Mouse (Mus musculus): Measurements from ENCODE around the gene Stk40.

Stk40 gene

GRCm38 (mm10) chr4:126120506-126120905 is 16.7 kb downstream of the Stk40 start:
- no peak for DNase-seq (ENCODE audit: extremely low read depth, low read depth)

- DNase-seq (ENCODE audit: extremely low read depth, low read depth) = no peak
Measured at GRCm38 (mm10) chr4:126123309-126124040, 19.7 kb downstream of the Stk40 start.

DNA sequence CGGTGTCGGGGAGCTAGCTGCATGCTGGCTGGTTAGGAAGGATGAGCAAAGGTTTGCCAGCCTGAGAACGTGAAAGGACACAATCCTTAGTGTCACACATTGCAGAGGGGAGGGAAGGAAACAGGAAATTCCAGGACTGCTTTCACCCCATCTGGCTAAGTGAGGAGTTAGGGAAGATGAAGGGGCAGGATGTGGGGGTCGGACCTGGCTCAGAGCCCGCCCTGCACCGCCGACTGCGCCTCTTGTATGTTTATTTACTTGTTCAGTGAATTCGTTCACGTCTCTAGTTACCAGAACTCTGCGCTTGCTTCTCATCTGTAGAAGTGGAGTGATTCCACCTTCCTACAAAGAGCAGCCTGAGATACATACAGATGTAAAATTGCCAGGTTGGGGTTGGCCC is 26.7 kb downstream of the Stk40 start:
- DNase-seq (ENCODE audit: extremely low read depth, low read depth) = no peak

- DNase-seq (ENCODE audit: extremely low read depth, low read depth) = no peak
Measured at GRCm38 (mm10) chr4:126131290-126132121, 27.7 kb downstream of the Stk40 start.

DNA sequence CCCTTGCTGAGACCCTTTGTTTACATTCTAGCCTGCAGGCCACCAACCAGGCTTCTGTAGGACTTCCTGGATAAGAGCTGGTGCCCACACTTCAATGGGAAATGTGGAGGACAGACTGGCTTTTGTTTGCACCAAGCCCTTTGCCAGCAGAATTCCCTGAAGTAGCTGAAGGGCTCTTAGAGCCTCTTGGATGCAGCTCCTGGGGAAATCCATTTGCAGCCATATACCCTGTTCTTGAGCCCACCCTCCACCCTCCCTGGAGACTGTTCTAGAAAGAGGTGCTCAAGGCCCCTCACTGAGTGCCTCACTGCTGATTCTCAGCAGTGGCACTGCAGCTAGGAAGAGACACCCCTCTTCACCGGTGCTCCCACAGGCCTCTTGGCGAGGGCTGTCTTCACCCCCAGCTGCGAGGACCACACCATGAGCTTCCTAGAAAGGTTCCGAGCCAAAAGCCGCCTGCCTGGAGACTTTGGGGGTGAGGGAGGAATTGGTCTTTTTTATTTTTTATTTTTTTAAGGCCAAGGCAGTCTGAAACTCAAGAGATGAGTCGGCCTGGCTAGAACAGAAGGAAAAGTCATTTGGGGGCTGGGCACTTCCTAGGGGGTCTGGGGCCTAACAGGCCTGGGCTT is 29.0 kb downstream of the Stk40 start:
- DNase-seq (ENCODE audit: extremely low read depth, low read depth) = no peak

DNA sequence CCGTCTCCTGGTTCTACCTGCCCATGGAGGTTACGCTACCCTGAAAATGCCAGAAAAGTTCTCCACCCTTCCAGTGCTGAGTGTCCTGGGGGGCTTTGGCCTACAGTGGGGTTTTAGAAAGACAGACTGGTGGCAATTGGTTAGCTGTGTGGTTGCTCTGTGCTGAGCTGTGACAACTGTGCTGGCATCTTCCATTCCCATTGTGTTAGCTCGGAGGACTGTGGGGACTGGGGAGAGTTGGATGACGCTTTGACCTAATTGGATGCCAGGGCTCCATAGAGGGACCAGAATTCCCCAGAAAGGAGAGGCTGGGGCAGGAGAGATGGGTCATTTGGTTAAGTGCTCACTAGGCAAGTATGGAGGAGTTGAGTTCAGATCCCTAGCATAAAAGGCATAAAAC is 30.5 kb downstream of the Stk40 start:
- no peak for DNase-seq (ENCODE audit: extremely low read depth, low read depth)

GRCm38 (mm10) chr4:126134639-126135038 is 30.9 kb downstream of the Stk40 start:
- DNase-seq (ENCODE audit: extremely low read depth, low read depth) = no peak

DNA sequence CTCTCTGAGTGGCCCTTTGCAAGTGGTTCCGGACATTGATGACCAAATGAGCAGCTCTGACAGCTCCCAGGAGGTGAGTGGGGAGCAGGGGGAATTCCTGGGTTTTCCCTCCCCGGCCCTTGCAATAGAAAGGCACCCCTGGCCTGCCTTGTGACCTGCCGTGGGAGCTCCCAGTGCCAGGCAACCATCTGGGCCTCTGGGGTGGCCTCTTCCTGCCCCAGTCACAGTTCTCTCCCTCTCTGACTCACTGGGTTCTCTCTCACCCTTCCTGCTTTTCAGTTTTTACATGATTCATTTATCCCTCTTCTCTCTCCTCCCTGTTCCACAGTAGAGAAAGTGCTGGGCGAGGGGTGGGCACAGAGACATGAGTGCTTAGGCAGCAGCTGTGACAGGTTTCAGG is 34.0 kb downstream of the Stk40 start:
- DNase-seq (ENCODE audit: extremely low read depth, low read depth) = no peak

GRCm38 (mm10) chr4:126141021-126141420 is 37.3 kb downstream of the Stk40 start:
- no peak for DNase-seq (ENCODE audit: extremely low read depth, low read depth)

- DNase-seq (ENCODE audit: extremely low read depth, low read depth) = no peak
Measured at GRCm38 (mm10) chr4:126145396-126145795, 41.6 kb downstream of the Stk40 start.

DNA sequence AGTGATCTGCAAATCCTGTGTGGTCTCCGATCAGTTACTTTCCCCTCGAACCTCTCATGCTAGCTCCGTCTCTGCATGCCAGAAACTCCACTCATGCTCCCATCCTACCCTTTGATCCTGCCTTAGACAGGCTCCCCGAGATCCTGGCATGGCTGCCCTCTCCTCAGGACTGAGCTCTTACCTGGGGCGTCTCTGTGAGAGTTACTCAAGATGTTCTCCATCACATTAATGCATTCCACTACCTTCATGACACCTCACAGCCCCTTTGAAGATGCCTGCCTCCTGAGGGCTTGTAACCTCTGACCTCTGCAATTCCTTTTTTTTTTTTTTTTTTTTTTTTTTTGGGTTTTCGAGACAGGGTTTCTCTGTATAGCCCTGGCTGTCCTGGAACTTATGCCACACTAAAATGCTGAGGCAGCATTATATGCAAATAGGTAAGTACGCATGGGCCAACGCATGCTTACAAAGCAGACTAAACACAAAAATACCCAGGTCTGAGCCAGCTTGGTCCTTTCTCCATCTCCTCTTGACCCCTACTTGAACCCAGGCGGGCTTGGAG is 43.3 kb downstream of the Stk40 start:
- DNase-seq (ENCODE audit: extremely low read depth, low read depth) = no peak

GRCm38 (mm10) chr4:126147533-126148160 is 43.9 kb downstream of the Stk40 start, which contains the start of gene Eva1b:
Gene Eva1b (plus strand): TSS chr4:126147744.
- no peak for DNase-seq (ENCODE audit: extremely low read depth, low read depth)

DNA sequence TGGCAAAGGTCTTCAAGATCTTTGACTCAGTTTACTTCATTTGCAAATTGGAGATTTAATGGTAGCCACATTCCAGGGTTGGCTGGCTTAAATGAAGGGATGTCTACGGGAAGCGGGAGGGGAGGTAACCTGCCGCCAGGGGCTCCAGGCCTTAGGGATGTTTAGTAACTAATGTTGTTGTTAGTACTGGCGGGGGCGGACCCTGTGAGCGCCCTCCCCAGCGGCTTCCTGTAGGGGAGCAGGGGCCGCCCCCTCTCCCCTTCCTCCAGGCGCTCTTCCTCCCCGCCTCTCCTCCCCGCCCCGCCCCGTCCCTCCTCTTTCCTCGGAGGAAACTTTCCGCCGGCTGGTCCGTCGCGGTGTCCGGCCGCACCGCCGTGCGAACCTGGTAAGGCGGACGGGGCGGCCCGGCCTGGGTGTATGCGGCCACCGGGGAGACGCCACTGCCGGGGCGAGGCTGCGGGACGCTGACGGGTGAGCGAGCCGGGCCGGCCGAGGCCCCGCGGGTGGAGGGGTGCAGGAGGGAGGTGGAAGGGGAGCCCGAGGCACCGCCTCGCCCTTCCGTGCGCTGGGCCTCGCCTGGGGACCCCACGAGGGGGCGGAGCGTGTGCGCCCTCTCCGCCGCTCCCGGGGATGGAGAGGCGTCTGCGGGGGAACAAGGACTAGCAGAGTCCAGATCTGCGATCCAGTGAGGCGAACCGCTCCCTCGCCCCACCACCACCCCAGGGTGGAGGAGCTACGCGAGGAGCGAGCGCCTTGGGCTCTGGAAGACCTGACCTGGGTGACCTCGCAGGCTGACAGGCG is 44.6 kb downstream of the Stk40 start:
- no peak for DNase-seq (ENCODE audit: extremely low read depth, low read depth)

DNA sequence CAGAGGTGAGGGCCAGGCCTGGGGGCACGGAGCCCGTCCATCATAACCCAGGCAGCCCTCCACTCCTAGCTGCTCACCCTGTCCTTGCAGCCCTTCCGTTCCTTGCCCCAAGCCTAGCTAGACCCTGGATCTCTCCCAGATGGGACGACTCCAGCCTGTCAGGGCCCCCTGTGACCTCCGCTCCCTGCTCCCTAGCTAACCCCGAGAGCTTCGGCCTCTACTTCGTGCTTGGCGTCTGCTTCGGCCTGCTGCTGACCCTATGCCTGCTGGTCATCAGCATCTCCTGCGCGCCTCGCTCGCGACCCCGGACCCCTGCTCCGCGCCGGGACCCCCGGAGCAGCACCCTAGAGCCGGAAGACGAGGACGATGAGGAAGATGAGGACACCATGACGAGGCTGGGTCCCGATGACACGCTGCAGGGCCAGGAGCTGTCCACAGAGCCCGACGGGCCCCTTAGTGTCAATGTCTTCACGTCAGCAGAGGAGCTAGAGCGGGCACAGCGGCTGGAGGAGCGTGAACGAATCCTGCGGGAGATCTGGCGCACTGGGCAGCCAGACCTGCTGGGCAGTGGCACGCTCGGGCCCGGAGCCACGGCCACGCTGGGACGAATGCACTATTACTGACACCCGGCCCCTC is 45.4 kb downstream of the Stk40 start:
- DNase-seq (ENCODE audit: extremely low read depth, low read depth) = no peak

- no peak for DNase-seq (ENCODE audit: extremely low read depth, low read depth)
Measured at GRCm38 (mm10) chr4:126149798-126150197, 46.0 kb downstream of the Stk40 start.

- DNase-seq (ENCODE audit: extremely low read depth, low read depth) = no peak
Measured at GRCm38 (mm10) chr4:126150297-126150948, 46.7 kb downstream of the Stk40 start.

- no peak for DNase-seq (ENCODE audit: extremely low read depth, low read depth)
Measured at GRCm38 (mm10) chr4:126150949-126151320, 47.2 kb downstream of the Stk40 start.

DNA sequence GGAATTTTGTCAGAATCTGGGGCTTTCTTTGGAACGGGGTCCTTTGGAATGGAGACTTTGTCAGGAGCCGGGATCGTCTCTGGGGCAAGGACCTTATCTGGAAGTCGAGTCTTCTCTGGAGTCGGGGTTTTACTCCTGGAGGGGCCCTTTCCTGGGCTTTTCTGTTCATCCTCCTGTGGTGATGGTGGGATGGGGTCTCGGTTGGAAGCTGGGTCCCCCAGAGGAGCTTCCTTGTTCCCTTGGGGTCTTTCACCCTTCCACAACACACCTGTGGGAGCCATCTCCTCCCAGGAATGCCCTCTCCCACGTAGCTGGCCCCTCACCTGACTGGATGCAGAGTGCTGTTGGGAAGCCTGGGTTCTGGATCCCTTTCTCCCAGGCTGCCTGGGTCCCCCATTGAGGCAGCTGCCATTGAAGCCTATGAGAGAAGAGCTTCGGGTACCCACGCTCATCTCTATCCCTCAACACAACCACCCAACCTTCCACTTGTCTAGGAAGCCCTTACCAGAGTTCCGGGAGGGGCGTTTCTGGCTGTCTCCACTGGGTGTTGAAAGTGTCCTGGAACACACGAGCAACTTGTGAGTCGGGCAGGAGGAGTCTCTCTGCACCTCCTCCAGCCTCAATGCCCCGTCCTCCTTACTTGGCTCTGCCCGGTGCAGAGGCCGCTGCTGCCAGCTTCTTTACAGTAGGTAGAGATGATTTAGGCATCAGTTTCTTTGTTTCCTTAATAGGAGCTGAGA is 48.1 kb downstream of the Stk40 start:
- DNase-seq (ENCODE audit: extremely low read depth, low read depth) = no peak

- DNase-seq (ENCODE audit: extremely low read depth, low read depth) = no peak
Measured at GRCm38 (mm10) chr4:126152864-126153263, 49.1 kb downstream of the Stk40 start.

Measured in MEL-GATA-1-ER (cell line).